Mouse (Mus musculus) ES-E14 (cell line): ENCODE measurements around the gene Zfp26.

Experiments
- CHD2 ChIP-seq: IDR thresholded peaks from 2 replicates; pipeline ENCODE4 v1.6.1; 2014; ENCODE audit warnings: mild to moderate bottlenecking, low read depth, low read length, inconsistent platforms
- HCFC1 ChIP-seq: IDR thresholded peaks from 2 replicates; pipeline ENCODE4 v1.6.1; 2012; ENCODE audit warnings: low read length, inconsistent platforms, borderline replicate concordance; ENCODE audit not compliant: insufficient read depth
- MAFK ChIP-seq: IDR thresholded peaks from 2 replicates; pipeline ENCODE4 v1.6.1; 2014; ENCODE audit warnings: mild to moderate bottlenecking, low read depth, low read length, inconsistent platforms; ENCODE audit not compliant: insufficient read depth
- ZC3H11A ChIP-seq: IDR thresholded peaks from 2 replicates; pipeline ENCODE4 v1.6.1; 2012; ENCODE audit warnings: low read depth, mild to moderate bottlenecking, inconsistent platforms, low read length, borderline replicate concordance
- ZNF384 ChIP-seq: IDR thresholded peaks from 2 replicates; pipeline ENCODE4 v1.6.1; 2012; ENCODE audit warnings: low read depth, low read length, inconsistent platforms

DNA sequence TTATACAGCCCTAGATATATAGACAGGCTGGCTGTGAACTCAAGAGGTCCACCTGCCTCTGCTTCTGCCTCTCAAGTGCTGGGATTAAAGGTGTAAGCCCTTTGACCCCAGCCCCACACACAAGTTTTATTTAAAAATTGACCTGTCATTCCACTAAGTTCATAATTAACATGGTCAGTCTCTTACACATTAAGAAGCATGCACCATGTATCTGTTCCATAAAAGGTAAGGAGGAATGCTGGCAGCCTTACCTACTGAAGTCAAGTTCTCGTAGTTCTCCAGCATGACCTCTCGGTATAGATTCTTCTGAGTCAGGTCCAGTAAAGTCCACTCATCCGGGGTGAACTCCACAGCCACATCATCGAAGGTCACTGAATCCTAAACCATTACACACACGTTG lies 44.8 kb upstream of the Zfp26 start:
- TF ChIP-seq MAFK: no peak
- TF ChIP-seq CHD2: no peak
- TF ChIP-seq ZNF384: no peak
- TF ChIP-seq ZC3H11A: no peak
- no peak for TF ChIP-seq HCFC1
